Mouse (Mus musculus) large intestine, adult 2 months (tissue): ENCODE results near the gene Slc30a1. TPM values are rescaled to one million over a fixed set of nuclear protein-coding genes. Genes with fewer than 3 reads are reported as not detected.

Experiments used
- DNase-seq: peaks from one replicate; pipeline ENCODE4 v3.0.0-alpha.2; 2012; ENCODE audit warnings: low read depth, low spot score
- WGBS: fragments of 180-500 bp; shearing (Covaris S2); methylation state at CpG from one replicate; pipeline ENCODE4 v1.1.7; 2018; 5-methylcytosine and 5-hydroxymethylcytosine counted together
- polyA plus RNA-seq: library from polyadenylated mRNA; depleted of rRNA; stranded (reverse); fragments of >200 nt; gene quantifications from 2 replicates; pipeline ENCODE4 v1.2.3, GENCODE M21; 2012; rRNA removed

Gene Slc30a1
- polyA plus RNA-seq, 1 experiment, result 19.8 TPM

DNA sequence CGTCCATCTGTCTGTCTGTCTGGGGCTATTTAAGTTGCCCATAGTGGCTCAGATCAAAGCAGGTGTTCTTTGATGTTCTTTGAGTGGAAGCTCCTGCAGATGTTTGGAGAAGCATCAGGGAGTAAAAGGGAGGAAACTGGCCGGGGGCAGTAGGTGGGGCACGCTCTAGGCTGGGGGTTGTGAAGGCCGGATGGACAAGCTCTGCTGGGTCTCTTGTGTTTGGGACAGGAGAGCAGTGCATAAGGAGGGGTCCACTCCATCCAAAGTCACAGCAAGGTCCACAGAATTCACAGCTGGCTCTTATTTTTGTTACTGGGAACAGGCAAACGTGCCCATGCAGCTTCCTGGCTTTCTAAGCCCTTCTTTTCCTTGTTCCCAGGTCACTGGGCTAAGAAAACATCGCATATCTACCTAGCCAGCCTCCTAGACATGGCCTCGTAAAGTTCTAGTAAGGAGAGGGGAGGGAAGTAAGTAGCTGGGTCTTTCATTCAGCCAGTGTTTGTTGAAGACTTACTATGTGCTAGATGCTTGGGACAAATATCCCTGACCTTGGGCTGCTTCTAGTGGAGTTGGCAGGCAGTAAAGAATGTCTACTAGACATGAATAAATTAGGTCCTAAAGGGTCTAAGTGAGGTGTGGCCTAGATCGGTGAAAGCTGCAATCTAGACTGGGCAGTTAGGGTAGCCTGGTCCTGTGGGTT lies 25.9 kb downstream of the Slc30a1 start:
- DNase-seq, result no peak
- WGBS, result 59% methylated on average over 8 of the region's 8 CpGs

DNA sequence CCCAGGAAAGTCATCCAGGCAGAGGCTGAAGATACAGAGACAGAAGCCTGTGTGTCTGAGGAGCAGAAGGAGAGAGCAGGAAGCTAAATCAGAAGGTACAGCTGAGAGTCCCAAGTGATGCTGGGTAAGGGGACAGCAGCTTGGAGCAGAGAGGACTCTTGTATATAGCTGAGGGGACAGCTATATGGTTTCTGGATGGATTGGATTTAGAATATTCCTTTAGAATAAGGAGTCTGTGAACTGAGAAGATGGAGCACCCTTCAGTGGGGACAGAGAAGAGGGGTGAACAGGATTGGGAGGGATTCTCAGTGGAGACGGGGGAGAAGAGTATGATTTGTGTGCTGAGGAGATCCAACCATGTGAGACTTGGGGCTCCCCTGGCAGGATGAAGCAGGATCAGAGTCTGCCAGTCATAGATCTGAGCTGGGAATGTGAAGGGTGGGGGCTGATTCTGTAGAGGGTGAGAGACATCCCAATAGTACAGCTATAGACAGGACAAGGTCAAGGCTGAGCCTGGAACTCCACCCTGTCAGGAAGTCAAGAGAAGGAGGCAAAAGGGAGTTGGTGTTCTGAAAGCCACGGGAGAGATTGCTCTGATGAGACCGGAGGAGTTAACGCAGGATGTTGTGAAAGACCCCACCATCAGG lies 26.5 kb downstream of the Slc30a1 start:
- WGBS, result 56% methylated on average over 4 of the region's 4 CpGs
- no peak for DNase-seq

DNA sequence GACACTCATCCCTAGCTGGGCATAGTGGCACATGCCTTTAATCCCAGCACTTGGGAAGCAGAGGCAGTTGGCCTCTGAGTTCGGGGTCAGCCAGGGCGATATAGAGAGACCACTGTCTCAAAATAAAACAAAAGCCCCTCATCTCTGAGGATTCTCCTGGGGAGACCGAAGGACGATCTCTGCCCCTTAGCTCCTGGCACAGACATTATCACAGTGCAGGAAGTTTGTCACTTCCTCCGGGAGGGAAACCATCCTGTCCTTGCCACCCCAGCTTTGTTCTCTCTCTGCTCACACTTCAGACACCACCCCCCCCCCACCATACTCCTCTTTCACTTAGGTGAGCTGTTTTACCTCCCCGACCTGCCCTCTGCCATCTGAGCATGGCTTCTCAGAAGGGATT lies 37.1 kb downstream of the Slc30a1 start:
- 80% methylated on average over 6 of the region's 6 CpGs for WGBS
- DNase-seq, result no peak

DNA sequence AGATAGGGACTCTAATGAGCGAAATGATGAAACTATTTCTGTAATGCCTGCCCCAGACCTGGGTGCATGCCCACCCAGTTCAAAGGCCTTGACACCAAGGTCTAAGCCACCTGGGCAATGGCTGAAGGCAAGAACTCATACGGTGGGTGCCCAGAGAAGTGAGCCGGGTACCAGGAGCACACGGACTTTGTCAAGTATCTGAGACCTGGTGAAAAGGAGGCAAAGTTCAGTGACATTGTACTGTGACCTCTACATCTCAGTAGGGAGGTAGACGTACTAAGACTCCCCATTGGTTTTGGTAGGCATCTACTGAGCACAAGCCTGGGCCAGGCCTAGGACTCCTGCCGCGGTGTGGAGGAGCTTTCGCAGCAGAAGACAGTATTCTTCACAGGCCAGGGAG lies 38.8 kb downstream of the Slc30a1 start:
- WGBS, result 96% methylated on average over 8 of the region's 8 CpGs
- DNase-seq, result no peak

DNA sequence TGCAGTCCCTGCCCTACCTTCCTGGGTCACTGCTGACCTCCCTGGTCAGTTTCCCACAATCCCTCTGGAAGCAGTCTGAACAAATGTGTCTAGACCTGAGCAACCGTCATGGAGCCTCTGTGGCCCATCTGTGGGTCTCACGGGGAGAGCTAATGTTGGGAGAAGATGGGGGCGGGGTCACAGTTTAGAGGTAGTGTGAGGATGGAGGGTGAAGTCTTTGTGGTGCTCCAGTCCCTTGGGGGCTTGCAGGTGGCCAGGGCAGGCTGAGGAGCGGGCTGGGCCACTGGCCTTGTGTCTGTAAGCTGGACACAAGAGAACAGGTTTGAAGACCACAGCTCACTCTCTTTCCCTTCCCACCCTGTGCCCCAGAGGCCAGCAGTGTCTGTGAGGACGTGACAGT lies 39.2 kb downstream of the Slc30a1 start:
- WGBS, result 83% methylated on average over 5 of the region's 5 CpGs

DNA sequence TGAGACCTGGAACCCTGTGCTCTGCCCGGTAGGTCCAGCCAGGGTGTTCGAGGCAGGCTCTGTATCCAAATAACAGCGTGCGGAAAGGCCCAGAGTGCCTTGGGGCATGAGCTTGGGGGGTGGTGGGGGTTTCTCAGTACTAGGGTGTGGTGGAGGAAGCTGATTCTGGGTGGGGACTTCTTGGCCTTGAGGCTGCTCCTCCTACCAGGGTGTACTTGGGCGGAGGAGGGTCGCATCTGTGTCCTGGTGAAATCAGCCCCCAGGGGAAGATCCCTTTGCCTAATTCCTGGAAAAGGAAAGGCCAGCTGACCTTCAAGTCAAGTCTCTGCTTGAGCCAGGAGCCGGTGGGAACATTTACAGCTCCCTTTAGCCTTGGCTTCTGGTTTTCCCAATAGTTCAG lies 39.7 kb downstream of the Slc30a1 start:
- no peak for DNase-seq
- WGBS, result 61% methylated on average over 7 of the region's 7 CpGs

More for the DNA sequence above, 39.2 kb downstream of the Slc30a1 start:
- no peak for DNase-seq

DNA sequence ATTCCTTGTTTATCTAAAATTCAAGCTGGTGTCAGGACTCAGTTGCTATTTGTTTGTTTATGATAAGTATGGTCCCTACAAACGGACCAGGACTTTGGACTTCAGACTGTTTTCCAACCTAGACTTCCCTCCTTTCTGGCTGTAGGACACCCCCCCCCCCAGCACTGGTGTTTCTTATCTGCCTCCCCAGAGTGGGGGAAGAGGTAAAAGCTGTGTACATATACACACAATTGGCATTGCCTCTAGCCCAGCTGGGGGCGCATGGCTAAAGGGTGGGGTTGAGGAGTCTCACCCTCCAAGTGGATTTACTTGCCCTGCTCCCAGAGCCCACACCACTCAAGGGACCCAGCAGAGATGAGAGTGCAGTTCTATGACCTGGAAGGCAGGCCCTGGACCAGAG lies 40.3 kb downstream of the Slc30a1 start:
- WGBS, result 38% methylated on average over 2 of the region's 2 CpGs
- no peak for DNase-seq

DNA sequence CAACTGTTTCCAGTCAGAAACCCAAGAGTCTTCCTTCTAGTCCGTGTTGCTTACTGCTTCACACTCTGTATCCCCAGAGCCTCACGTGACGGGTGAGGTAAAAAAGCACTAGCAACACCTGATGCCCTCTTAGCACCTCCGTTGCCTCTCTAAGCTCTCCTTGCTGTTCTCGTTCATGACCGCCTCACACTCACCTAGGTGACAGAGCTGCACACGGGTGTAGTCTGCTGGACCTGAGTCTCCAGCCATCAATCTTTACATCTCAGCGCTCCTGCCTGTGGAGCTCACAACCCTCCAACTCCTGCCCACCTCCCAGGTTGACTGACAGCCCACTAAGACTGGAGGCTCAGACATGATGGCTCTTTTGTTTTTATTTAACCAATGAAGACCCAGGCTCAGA lies 41.2 kb downstream of the Slc30a1 start:
- WGBS, result 88% methylated on average over 8 of the region's 8 CpGs
- DNase-seq, result no peak

DNA sequence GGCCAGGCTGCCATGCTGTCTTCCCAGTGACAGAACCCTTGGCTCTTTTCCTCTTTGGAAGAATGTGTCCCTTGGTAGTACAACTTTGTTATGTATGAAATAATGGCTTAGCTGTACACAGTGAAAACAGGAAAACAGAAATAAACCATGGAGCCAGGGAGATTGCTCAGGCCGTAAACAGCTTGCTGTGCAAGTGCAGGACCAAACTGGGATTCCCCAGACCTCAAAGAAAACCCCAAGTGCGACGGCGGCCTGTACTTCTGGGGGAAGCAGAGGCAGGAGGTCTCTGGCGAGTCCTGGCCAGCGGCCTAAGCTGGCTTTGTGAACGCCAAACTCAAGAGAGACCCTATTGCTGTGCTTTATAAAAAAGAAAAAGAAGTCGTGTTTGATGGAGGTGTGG lies 42.0 kb downstream of the Slc30a1 start:
- DNase-seq, result no peak
- 74% methylated on average over 8 of the region's 8 CpGs for WGBS

DNA sequence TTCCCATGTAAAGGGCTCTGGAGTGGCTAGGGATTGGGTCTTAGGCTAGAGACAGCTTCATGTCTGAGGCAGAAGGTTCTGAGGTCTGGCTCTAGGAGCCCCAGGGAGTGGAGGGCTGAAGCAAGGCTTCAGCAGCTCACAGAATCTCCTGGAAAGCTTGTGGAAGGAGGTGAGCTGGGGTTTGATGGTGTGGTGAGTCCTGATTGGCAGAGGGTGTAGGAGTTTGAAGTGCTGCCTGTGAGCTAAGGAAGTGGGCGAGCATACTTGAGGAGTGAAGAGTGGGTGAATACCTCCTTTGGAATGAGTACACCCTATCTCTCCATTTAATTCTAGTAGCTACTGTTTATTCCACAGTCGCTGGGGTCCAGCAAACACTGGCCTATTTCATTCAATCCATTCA lies 44.0 kb downstream of the Slc30a1 start:
- WGBS, result 60% methylated on average over 2 of the region's 2 CpGs
- no peak for DNase-seq

DNA sequence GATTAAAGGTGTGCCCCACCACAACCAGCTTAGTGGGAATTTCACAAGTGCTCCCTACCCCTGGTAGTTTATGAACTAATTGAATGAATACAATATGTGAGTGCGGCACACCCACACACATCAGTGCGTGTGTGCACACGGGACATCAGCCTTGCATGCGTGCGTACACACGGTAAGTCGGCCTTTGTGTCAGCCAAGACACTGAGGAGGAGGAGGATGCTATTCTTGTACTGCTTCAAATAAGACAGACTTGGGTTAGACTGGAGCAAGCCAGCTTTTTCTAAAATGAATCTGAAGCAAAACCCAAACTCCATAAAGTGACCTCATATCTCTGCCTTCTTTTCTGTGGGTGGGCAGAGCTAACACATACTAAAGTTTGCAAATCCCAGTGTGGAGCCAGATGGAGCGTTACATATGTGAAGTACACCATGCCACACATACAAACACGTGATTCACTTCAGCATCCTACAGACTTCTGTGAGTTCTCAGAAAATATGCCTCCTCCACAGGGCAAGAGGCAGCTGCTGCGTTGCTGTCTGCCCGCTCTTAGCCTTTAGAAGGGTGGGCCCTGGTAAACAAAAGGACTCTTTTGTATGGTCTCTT lies 46.3 kb downstream of the Slc30a1 start:
- 92% methylated on average over 11 of the region's 11 CpGs for WGBS
- no peak for DNase-seq

DNA sequence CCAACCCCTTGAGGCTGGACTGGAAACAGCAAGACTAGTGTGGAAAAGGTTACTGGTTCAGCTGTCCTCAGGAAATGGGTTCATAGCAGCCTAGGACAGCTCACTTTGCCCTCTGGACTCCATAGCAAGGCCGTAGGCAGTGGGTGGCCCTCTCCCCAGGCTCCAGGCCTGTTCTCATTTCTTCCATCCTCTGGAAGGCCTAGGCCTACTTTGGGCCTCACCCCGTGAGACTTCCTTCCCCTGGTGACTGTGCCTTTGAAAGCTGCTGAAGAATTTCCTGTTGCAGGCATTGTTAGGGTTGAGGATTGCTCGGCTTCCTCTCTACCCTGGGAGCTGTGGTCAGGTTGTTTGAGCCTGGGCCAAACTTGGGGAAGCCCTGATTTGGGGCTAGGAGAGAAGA lies 48.5 kb downstream of the Slc30a1 start:
- no peak for DNase-seq
- WGBS, result 71% methylated on average over 3 of the region's 3 CpGs

DNA sequence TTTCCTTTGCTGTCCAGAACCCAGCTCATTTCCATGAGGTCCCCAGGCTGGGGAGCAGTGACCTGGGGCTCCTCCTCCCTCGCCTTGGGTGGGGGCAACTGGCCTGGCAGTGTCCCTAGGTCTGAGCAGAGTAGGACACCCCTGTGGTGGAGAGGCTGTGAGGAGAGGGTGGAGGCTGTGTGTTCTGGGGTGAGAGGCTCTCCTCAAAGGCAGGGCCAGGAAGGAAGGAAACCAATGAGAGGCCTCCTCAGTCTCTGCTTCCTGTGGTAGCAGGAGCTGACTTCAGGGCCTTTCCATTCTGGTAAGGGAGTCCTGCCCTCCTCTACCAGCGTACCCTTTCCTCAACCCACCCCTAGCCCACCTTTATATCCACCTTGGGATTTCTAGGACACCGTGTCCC lies 49.7 kb downstream of the Slc30a1 start:
- 82% methylated on average over 3 of the region's 3 CpGs for WGBS
- DNase-seq, result no peak

DNA sequence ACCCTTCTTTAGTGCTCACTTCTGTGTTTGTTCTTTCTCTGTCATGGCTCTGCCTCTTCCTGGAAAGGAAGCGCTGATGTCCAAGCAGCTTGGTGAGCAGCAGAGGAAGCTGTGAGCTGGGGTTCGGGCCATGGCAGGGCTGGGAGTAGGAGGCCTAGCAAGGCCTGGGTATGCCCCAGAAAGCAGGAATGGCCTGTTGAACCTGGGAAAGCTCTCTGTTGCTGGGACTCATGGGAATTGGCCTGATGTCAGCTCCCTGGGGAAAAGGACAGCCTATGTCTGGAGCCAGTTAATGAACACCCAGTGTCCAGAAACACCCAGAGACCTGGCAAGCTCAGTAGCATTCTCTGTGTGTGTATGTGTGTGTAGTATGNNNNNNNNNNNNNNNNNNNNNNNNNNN lies 50.3 kb downstream of the Slc30a1 start:
- no peak for DNase-seq
- 59% methylated on average over 2 of the region's 2 CpGs for WGBS

DNA sequence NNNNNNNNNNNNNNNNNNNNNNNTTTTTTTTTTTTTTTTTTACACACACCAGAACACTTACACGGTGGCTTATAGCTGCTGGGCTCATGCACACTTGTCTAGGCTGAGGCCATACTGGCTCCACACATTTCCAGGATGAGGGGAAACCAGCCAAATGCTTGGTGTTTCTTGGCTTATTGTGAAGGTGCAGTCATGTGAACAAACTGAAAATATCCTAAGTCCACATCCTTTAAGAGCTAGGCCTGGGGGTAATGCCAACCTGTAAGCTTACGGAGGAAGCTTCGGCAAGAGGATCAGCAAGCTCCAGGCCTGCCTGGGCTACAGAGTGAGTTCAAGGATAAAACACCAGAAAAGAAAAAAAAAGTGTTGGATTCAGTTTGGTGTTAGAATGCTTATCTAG lies 50.8 kb downstream of the Slc30a1 start:
- DNase-seq, result no peak
- whole genome bisulfite sequencing, result 61% methylated on average over 3 of the region's 3 CpGs

DNA sequence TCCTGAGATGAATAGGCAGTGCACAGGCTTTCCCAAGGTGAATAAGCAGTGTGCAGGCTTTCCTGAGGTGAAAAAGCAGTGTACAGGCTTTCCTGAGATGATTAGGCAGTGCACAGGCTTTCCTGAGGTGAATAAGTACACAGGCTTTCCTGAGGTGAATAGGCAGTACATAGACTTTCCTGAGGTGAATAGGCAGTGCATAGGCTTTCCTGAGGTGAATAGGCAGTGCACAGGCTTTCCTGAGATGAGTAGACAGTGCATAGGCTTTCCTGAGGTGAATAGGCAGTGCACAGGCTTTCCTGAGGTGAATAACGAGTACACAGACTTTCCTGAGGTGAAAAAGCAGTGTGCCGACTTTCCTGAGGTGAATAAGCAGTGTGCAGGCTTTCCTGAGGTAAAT lies 54.4 kb downstream of the Slc30a1 start:
- WGBS, result 57% methylated on average over 2 of the region's 2 CpGs
- no peak for DNase-seq

Other genes starting within 250 kb of the Slc30a1 start
- 10.3 and 26.6 TPM in 2 replicates for gene Lpgat1, start 188.9 kb upstream of the Slc30a1 start, polyA plus RNA-seq
- 9.6 and 10.8 TPM in 2 replicates for gene Nek2, start 85.3 kb upstream of the Slc30a1 start, polyA plus RNA-seq
- gene Rd3, start 70.6 kb downstream of the Slc30a1 start, polyA plus RNA-seq, result 0.05 and 0.14 TPM in 2 replicates
- 12.2 and 14.5 TPM in 2 replicates for gene Traf5, start 185.8 kb downstream of the Slc30a1 start, polyA plus RNA-seq
- gene Rcor3, start 231.3 kb downstream of the Slc30a1 start, polyA plus RNA-seq, result 10.0 and 25.6 TPM in 2 replicates